Mouse (Mus musculus) spleen, postnatal 14 days (tissue): ENCODE data around the gene Gp1ba.

Experiments used
- DNase-seq, 2 experiments: peaks; one replicate each; pipeline ENCODE4 v3.0.0; 2021 to 2022; ENCODE audit warnings: low spot score in 2 of 2

The Gp1ba gene

GRCm38 (mm10) chr11:70628431-70628830 is 10.5 kb upstream of the Gp1ba start:
- no peak for DNase-seq

- DNase-seq, result no peak
Observed at GRCm38 (mm10) chr11:70629557-70629956, 9.4 kb upstream of the Gp1ba start.

- no peak for DNase-seq
Observed at GRCm38 (mm10) chr11:70630129-70630528, 8.8 kb upstream of the Gp1ba start.

- no peak for DNase-seq
Observed at GRCm38 (mm10) chr11:70635601-70636000, 3.3 kb upstream of the Gp1ba start.

GRCm38 (mm10) chr11:70637764-70638163 is 1.2 kb upstream of the Gp1ba start:
- DNase-seq, result no peak

GRCm38 (mm10) chr11:70638293-70638692 is 629 bp upstream of the Gp1ba start:
- DNase-seq, result no peak

GRCm38 (mm10) chr11:70639976-70640375 is 1.1 kb downstream of the Gp1ba start:
- DNase-seq, result no peak

- no peak for DNase-seq
Observed at GRCm38 (mm10) chr11:70641241-70641640, 2.3 kb downstream of the Gp1ba start.

GRCm38 (mm10) chr11:70643051-70643450 is 4.1 kb downstream of the Gp1ba start:
- DNase-seq, result no peak

- no peak for DNase-seq
Observed at GRCm38 (mm10) chr11:70644564-70645103, 5.7 kb downstream of the Gp1ba start.

GRCm38 (mm10) chr11:70645461-70646258 is 6.7 kb downstream of the Gp1ba start:
- no peak for DNase-seq

- DNase-seq, result no peak
Observed at GRCm38 (mm10) chr11:70646259-70646555, 7.3 kb downstream of the Gp1ba start.

- peak; percentile 92 to 94 for DNase-seq
Observed at GRCm38 (mm10) chr11:70646691-70647650, 8.0 kb downstream of the Gp1ba start, which contains the start of the genes Rnf167 and Slc25a11. Gene Rnf167, plus strand, starts transcription at chr11:70647235. Gene Slc25a11, minus strand, starts transcription at chr11:70647479.

- peak; percentile 41 to 46 for DNase-seq
Observed at GRCm38 (mm10) chr11:70647716-70648420, 8.9 kb downstream of the Gp1ba start.

- DNase-seq, result no peak
Observed at GRCm38 (mm10) chr11:70648512-70648911, 9.6 kb downstream of the Gp1ba start.

GRCm38 (mm10) chr11:70649185-70649734 is 10.3 kb downstream of the Gp1ba start:
- DNase-seq, result no peak

GRCm38 (mm10) chr11:70650322-70651175 is 11.6 kb downstream of the Gp1ba start:
- no peak for DNase-seq

GRCm38 (mm10) chr11:70651391-70651790 is 12.5 kb downstream of the Gp1ba start:
- DNase-seq, result no peak

- DNase-seq, result no peak
Observed at GRCm38 (mm10) chr11:70652029-70652883, 13.3 kb downstream of the Gp1ba start.
